Mouse (Mus musculus) embryo, embryonic 11.5 days (tissue): ENCODE data around the gene Zfp691.

Experiments
- DNase-seq: peaks from one replicate; pipeline ENCODE4 v3.0.0-alpha.2; 2012; ENCODE audit warnings: low read depth, low spot score

The Zfp691 gene

GRCm38 (mm10) chr4:119173851-119174453 lies at the start of gene Zfp691:
Zfp691 (minus strand) TSS chr4:119174195.
- DNase-seq = peak; percentile 92

DNA sequence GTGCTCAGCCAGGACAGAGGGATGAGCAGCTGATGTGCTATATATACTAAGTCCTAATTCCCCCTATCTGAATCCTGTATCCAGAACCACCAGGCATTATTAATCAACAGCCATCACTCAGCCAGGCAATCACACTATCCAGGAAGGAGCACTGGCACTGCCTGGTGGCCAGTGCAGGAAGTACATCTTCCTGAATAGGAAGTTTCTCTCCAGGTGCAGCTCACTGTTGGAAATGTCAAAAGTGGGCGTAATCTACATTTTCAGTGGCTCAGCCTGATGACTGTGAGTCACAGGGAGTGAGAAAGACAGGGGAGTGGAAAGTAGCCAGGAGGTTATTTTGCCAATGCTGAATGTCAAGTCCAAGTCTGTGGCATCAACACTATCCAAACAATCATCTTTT lies 49.7 kb upstream of the Zfp691 start:
- no peak for DNase-seq

DNA sequence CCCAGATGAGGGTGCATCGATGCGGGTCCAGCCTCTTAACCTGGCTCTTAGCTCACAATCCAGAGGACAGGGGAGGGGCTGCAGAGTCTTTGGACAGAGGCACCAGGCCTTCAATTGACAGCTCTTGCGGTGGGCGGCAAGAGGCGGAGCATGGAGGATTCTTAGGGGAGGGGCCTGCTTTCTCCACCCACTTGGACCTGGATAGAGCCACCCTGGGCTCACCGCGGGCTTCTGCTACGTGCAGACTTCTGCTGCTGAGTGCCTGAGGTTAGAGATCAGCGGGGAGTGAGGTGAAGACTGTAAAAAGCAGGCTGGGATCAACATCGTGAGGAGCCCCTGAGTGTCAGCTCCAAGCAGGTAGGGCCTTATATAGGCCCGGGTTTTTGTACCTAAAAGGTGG lies 44.2 kb upstream of the Zfp691 start, which contains the start of gene Tmem269:
Gene Tmem269 (minus strand): TSS at position 49 of the 400 bp plus-strand sequence.
- DNase-seq = no peak

DNA sequence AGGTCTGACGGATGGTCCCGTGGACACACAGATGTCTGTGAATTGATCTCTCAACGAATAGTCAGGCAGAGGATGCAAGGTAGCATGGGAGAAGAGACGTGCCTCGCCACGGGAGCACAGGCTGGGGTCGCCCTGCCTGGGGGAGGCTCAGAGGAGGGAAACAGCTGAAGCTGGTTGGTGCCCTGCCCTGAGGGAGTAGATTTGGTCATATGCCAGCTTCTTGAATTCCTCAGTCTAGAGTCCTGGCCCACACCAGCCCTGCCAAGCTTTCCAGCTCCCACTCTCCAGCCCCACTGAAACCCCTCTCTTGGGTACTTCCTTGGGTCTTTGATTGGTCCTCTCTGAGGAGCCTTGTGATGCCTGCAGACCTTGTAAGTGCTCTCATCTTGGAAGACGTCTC lies 42.7 kb upstream of the Zfp691 start:
- DNase-seq = no peak

DNA sequence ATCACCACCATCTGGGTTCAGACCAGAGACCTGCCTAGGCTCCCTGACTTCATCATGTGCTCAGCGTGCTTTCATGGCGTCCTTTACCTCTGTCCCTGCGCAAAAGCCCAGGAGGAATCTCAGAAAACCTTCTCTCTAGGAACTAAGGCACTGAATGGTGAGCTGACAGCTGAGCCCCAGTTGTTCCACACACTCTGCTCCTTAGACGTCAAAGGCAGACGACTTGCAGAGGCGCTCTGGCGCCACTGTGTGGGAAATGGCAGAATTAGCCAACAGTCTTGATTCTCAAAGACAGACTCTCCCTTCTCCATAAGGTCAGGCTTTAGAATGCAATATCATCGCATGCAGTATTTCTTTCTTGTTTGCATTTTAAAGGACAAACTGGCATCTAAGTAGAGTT lies 30.7 kb upstream of the Zfp691 start:
- peak; percentile 56 for DNase-seq

GRCm38 (mm10) chr4:119198105-119198504 lies 24.1 kb upstream of the Zfp691 start:
- DNase-seq = no peak

GRCm38 (mm10) chr4:119195582-119196320 lies 21.8 kb upstream of the Zfp691 start:
- DNase-seq = no peak

DNA sequence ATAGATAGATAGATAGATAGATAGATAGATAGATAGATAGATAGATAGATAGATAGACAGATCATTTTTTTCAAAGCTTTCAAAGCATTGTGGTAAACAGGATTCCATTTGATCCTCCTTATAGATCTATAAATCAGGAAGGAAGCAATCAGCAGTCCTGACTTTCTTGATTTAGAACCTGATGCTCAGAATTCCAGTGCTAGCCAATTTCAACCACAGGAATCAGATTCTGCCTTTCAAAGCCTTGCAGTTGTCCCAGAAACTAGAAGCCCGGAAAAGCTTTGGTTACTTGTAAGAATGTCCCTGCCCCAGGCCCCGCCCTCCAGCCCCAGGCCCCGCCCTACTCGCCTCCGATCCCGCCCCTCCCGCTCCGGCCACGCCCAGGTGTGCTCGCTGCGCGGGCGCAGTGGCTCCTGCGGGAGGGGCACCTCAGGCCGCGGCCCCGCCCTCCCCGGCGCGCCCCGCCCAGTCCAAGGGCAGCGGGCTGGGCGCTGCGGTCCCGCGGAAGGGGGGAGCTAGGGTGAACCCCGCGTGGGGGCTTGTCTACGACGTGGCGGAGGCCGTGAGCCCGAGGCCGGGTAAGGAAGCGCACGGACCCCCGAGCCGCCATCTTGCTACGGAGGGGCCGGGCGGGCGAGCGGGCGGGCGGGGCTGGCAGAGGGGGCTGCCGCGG lies 21.1 kb upstream of the Zfp691 start, which contains the start of gene Svbp:
Gene Svbp (plus strand): TSS at position 398 of the 673 bp plus-strand sequence.
- DNase-seq = peak; percentile 77

DNA sequence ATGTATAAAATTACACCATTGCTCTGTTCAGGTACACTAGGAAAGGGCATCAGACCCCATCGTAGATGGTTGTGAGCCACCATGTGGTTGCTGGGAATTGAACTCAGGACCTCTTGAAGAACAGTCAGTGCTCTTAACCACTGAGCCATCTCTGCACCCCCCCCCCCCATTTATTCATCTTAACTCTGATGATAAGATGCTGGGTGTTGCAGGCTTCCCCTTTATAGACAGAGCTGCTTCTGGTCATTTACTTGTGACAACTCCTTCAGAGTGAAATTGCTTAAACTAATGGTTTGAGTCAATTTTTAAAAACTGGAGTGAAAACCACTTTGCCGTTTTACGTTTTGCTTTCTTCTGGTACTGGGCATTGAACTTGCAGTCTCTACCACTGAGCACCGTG lies 18.8 kb upstream of the Zfp691 start:
- DNase-seq = no peak

DNA sequence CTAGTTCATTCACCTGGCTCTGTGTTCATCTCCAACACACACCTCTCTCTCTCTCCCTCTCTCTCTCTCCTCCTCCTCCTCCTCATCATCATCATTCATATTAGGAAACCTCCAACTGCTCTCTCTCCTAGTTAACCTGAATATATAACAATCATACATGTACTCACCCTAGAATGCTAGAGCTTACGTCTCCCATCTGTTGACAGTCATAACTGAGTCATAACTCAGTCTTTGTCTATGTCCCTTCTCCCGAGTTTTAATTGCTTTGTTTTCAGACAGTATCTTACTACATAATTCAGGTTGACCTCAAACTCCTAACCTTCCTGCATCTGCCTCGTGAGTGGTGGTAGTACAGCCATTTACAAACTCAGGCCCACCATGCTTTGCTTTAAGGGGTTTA lies 17.3 kb upstream of the Zfp691 start:
- no peak for DNase-seq

DNA sequence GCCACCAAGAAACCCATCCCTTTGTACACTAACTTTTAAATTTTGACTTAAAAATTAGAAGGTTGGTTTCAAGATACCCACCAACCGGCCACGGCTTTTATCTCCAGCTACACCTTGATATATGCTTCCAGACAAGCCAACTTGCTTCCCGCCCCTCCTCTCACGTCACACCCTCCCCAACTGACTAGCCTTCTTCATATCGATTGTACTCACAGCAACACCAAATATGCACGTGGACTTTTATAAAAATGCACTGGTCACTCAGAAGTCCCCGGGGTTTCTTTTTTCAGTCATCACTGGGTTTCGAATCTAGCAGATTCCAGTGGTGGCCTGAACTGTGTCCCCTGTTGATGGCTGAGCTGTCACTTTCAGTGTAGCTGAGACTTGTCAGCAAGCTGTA lies 16.6 kb upstream of the Zfp691 start:
- no peak for DNase-seq

DNA sequence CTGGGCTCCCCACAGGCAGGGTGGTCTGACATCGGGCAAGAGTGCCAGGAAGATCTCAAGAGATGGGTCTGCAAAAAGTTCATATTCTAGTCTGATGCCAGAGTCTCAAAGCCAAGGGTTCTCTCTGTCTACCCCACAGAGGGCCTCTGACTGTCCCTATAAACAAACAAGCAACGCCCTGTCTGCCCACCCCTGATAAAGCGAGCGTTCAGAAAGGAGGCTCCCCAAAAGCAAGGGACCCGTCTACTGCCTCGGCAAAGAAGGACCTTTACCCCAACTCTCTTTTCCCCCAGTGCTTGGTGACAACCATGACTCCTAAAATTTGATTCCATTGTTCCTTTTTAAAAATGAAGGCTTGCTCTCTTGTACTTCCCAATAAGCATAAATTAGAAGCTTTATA lies 15.9 kb upstream of the Zfp691 start, which contains the start of gene Ermap:
Gene Ermap (minus strand): TSS at position 148 of the 400 bp plus-strand sequence.
- DNase-seq = no peak

- DNase-seq = no peak
Observed at GRCm38 (mm10) chr4:119189392-119189791, 15.4 kb upstream of the Zfp691 start.

DNA sequence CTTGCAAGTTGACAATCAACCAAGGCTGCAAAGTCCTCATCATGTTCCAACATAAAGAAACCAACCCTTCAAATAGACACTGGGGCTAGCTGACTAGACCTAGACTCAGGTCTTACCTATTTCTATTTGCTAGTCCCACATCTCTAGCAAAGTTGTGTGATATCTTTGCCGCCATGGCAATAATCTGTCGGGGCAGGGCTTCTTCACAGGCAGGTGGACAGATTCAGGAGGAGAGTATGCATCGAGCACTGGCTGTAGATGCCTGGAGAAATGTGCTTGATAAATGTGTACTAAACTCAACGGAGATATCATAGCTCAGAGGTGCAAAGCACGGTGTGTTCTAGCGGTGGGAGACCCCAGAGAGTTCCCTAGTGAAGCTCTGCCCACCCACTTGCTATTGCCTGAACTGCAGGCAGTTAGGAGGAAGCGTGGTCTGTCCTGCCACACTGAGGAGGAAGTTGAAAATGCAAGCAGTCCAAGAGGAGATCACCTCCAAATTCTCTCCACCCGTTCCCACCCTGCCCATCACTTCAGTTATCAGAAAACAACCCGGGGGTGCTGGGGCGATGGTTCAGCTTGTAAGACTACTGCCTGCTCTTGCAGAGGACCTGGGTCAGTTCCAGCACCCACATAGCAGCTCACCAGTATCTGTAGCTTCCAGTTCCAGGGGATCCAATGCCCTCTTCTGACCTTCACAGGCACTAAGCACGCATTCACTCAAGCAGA lies 14.2 kb upstream of the Zfp691 start:
- no peak for DNase-seq

- no peak for DNase-seq
Observed at GRCm38 (mm10) chr4:119185771-119186170, 11.8 kb upstream of the Zfp691 start.

GRCm38 (mm10) chr4:119183525-119183924 lies 9.5 kb upstream of the Zfp691 start:
- no peak for DNase-seq

GRCm38 (mm10) chr4:119181456-119181855 lies 7.5 kb upstream of the Zfp691 start:
- DNase-seq = no peak

DNA sequence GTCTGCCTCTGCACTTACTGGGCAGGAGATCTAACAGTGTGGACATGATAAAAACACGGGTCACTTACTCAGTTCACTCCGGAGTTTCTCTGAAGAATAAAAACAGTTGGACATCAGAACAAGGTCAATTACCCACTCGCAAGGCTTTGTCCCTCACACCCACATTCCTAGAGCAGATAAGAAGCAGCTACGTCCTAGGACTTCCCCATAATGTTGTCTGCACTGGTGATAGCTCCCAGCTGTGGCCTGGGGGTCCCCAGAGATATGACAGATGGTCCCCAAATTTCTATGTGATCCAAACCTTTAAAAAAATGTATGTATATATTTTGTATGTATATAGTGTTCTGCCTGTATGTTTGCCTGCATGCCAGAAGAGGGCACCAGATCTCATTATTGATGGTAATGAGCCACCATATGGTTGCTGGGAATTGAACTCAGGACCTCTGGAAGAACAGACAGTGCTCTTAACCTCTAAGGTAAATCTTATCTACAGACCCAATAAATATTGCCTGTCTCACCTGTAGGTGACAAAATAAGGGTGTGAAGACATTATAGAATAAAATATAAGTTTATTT lies 6.2 kb upstream of the Zfp691 start:
- no peak for DNase-seq

- no peak for DNase-seq
Observed at GRCm38 (mm10) chr4:119178331-119178730, 4.3 kb upstream of the Zfp691 start.

DNA sequence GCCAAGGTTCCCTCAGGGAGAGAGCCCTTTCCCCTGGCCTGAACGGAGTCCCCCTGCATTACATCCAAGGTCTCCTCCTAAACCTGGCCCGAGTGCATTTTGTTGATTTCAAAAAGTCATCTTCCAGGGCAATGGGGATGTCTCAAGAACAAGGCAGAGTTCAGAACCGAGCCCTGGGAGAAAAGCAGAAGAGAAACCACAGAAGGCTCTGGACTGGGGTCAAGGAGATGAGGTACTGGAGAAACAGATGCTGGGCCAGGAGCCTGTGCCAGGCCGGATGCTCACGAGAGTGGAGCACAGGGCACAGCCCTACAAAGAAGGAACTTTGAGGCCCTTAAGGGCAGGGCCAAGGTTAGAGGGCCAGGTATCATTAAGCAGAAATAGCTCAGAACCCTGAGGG lies 3.7 kb upstream of the Zfp691 start:
- no peak for DNase-seq

GRCm38 (mm10) chr4:119172919-119173650 lies 910 bp downstream of the Zfp691 start:
- no peak for DNase-seq
